Mouse (Mus musculus) CH12.LX (cell line): Measurements from ENCODE around the gene Tent5a.

Experiments
- EP300 ChIP-seq: IDR thresholded peaks from 2 replicates; pipeline ENCODE4 v1.6.1; 2011; ENCODE audit warnings: low read length, improper control_type of control experiment
- POLR2A ChIP-seq: IDR thresholded peaks from 2 replicates; pipeline ENCODE4 v1.6.1; 2011; ENCODE audit warnings: low read depth, mild to moderate bottlenecking, improper control_type of control experiment, low read length
- USF1 ChIP-seq: IDR thresholded peaks from 2 replicates; pipeline ENCODE4 v1.6.1; 2014; ENCODE audit warnings: low read depth, mild to moderate bottlenecking, inconsistent platforms, low read length, improper control_type of control experiment

DNA sequence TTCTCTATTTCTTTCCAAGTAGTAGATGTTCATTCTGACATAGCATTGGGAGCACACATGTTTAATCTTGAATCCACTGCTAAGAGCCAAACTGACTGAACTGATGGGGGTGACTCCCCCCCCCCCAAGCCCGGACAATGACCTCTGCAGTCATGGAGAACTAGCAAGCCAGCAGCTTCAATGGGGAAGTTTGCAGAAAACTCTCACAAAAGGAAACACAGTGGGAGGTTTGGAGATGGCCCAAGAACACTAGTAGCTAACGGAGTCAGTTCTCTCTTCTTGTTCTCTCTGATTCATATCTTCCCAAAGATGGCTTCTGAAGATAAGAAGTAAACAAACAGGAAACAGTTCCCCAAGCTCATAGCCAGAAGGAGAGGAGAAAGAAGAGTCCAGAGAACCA is 4.4 kb upstream of the Tent5a start:
- TF ChIP-seq EP300 = no peak
- TF ChIP-seq POLR2A = no peak
- TF ChIP-seq USF1 = no peak
